Mouse (Mus musculus): Measurements from ENCODE around the gene Clic4. TPM values are rescaled to one million over a fixed set of nuclear protein-coding genes. Genes with fewer than 3 reads are reported as not detected.

Clic4 gene
- 95.3 and 102 TPM in 2 replicates for polyA plus RNA-seq (2014; fragmentation: Nextera tagmentation; extraction: Ambion mirVana)

DNA sequence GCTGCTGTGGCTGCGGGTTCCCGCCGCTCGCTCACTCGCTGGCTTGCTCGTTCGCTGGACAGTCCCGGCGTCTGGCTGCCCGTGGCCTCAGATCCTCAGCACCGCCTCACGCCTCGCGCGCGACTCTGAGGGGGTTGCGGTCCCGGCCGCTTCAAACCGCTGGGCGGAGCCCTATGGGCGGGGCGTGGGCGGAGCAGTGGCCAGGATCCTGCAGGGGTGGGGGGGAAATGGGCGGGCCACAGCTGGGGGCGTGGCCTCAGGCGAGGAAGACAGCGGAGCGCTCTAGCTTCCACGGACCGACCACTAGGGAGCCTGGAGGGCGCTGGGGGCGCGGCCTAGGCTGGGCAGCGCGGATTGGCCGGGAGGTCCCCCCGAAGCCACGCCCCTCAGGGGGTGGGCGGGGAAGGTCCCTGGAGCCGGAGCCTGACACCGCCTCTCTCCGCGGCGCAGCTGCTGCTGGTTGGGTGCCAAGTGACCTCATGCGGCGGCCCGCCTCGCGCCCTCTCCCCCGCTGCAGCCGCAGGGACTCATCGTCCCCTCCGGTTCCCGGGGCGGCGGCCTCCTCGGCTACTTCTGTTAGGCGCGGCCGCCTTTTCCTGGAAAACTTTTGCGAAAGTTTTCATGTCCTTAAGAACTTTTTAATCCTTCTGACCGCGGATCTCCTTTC lies at the start of gene Clic4:
Clic4 (minus strand) TSS at position 175 of the 667 bp plus-strand sequence.
- ATAC-seq (ENCODE audit: insufficient number of reproducible peaks, insufficient read depth, low FRiP score, low read depth): peak; percentile 99
- H3K4me2 ChIP-seq (replicated peaks; ENCODE audit: low read depth, low read length): peak within 1 kb of the TSS; percentile 79
- peak within 1 kb of the TSS; percentile 57 for H3K4me3 ChIP-seq (ENCODE audit: low read depth, low read length)
- no peaks in the 10 kb centered on the region for H3K9me3 ChIP-seq (ENCODE audit: control insufficient read depth, low read depth, low read length)
- H3K27me3 ChIP-seq (ENCODE audit: control insufficient read depth, insufficient read depth, low read length): no peaks in the 10 kb centered on the region
- WGBS: under 1% methylated on average over 59 of the region's 64 CpGs
- peak within 1 kb of the TSS; percentile 67 for H3K9ac ChIP-seq (replicated peaks; ENCODE audit: low read depth, low read length)
- peak within 1 kb of the TSS; percentile 98 for H3K27ac ChIP-seq (ENCODE audit: low read length)
- H3K4me1 ChIP-seq (ENCODE audit: control insufficient read depth, insufficient read depth, low read length): peaks cover 18% of the 10 kb centered on the region
- H3K36me3 ChIP-seq (ENCODE audit: control insufficient read depth, insufficient read depth, low read length): no peaks in the 10 kb centered on the region

DNA sequence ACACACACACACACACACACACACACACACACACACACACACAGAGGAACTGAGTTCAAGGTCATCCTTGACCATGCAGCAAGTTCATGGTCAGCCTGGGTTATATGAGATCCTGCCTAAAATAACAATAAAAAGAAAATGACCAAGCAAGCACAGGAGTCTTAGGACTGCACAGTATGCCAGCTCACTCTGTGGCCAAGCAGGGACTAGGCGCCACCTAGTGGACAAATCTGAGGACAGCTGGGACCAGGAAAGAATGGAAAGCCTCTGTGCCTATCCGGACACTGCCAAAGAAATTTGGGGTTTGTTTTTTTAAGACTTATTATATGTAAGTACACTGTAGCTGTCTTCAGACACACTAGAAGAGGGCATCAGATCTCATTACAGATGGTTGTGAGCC lies 45.4 kb upstream of the Clic4 start:
- H3K36me3 ChIP-seq (ENCODE audit: control insufficient read depth, insufficient read depth, low read length): peaks cover 68% of the 10 kb centered on the region

DNA sequence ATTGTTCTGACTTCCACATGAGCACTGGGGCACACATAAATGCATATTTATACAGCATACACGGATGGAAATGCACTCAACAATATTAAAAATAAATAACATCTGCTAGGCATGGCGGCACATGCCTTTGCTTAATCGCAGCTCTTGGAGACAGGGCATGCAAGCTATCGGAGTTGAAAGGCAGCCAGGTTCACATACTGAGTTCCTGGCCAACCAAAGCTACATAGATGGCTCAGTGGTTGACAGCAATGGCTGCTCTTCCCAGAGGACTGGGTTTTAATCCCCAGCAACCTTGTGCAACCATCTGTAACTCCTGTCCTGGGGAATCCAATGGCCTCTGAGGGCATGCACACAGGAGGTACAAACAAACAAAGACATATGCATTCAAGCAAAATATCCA lies 44.9 kb upstream of the Clic4 start:
- 90% methylated on average over 4 of the region's 4 CpGs for WGBS
- ATAC-seq (ENCODE audit: insufficient number of reproducible peaks, insufficient read depth, low FRiP score, low read depth): no peak
- Histone ChIP-seq H3K9ac (replicated peaks; ENCODE audit: low read depth, low read length) (no peak overlapping the region), H3K27ac (ENCODE audit: low read length) (no peak overlapping the region), H3K36me3 (ENCODE audit: control insufficient read depth, insufficient read depth, low read length) (peaks cover 64% of the 10 kb centered on the region), H3K9me3 (ENCODE audit: control insufficient read depth, low read depth, low read length) (peaks cover 4% of the 10 kb centered on the region; the same call in 1 of the 2 replicates), H3K4me3 (ENCODE audit: low read depth, low read length) (no peak overlapping the region), H3K4me1 (ENCODE audit: control insufficient read depth, insufficient read depth, low read length) (peaks cover 9% of the 10 kb centered on the region), H3K4me2 (replicated peaks; ENCODE audit: low read depth, low read length) (no peak overlapping the region), H3K27me3 (ENCODE audit: control insufficient read depth, insufficient read depth, low read length) (no peaks in the 10 kb centered on the region)

More for the DNA sequence above, 45.4 kb upstream of the Clic4 start:
- Histone ChIP-seq H3K4me1 (ENCODE audit: control insufficient read depth, insufficient read depth, low read length) (peaks cover 5% of the 10 kb centered on the region), H3K27me3 (ENCODE audit: control insufficient read depth, insufficient read depth, low read length) (no peaks in the 10 kb centered on the region), H3K4me2 (replicated peaks; ENCODE audit: low read depth, low read length) (no peak overlapping the region), H3K9me3 (ENCODE audit: control insufficient read depth, low read depth, low read length) (peaks cover 4% of the 10 kb centered on the region; the same call in 1 of the 2 replicates), H3K9ac (replicated peaks; ENCODE audit: low read depth, low read length) (no peak overlapping the region), H3K4me3 (ENCODE audit: low read depth, low read length) (no peak overlapping the region), H3K27ac (ENCODE audit: low read length) (no peak overlapping the region)
- WGBS: 11% methylated on average over 2 of the region's 2 CpGs
- ATAC-seq (ENCODE audit: insufficient number of reproducible peaks, insufficient read depth, low FRiP score, low read depth): peak; percentile 78; the same call in 1 of the 2 replicates

GRCm38 (mm10) chr4:135315287-135315686 lies 42.7 kb upstream of the Clic4 start:
- 96% methylated on average over 9 of the region's 9 CpGs for WGBS
- H3K4me1 ChIP-seq (ENCODE audit: control insufficient read depth, insufficient read depth, low read length): peaks cover 9% of the 10 kb centered on the region

DNA sequence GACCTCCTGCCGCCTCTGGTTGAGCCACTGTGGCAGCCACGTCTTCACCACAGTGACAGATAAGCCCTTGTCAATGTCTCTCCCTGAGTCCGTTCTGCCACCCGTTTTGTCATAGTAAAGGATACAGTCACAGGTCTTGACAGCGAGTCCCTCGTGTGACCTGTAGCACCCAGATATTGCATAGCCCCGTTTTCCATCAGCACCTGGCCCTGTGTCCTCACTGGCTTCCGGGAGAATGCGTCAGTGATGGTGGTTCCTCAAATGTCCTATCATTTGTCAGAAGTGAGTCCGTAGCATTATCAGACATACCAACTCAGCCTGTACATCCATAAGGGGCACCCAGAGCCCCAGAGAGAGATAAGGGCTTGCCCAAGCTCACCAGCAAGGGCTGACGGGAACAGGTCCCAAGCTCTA lies 41.8 kb upstream of the Clic4 start:
- Histone ChIP-seq H3K4me1 (ENCODE audit: control insufficient read depth, insufficient read depth, low read length) (peaks cover 9% of the 10 kb centered on the region), H3K27me3 (ENCODE audit: control insufficient read depth, insufficient read depth, low read length) (no peaks in the 10 kb centered on the region), H3K9ac (replicated peaks; ENCODE audit: low read depth, low read length) (no peak overlapping the region), H3K4me3 (ENCODE audit: low read depth, low read length) (no peak overlapping the region), H3K36me3 (ENCODE audit: control insufficient read depth, insufficient read depth, low read length) (peaks cover 39% of the 10 kb centered on the region), H3K4me2 (replicated peaks; ENCODE audit: low read depth, low read length) (no peak overlapping the region), H3K27ac (ENCODE audit: low read length) (no peak overlapping the region), H3K9me3 (ENCODE audit: control insufficient read depth, low read depth, low read length) (peaks cover 4% of the 10 kb centered on the region; the same call in 1 of the 2 replicates)
- no peak for ATAC-seq (ENCODE audit: insufficient number of reproducible peaks, insufficient read depth, low FRiP score, low read depth)
- whole genome bisulfite sequencing: 82% methylated on average over 11 of the region's 11 CpGs

More at GRCm38 (mm10) chr4:135315287-135315686, 42.7 kb upstream of the Clic4 start:
- no peaks in the 10 kb centered on the region for H3K27me3 ChIP-seq (ENCODE audit: control insufficient read depth, insufficient read depth, low read length)
- peaks cover 44% of the 10 kb centered on the region for H3K36me3 ChIP-seq (ENCODE audit: control insufficient read depth, insufficient read depth, low read length)
- H3K4me3 ChIP-seq (ENCODE audit: low read depth, low read length): no peak overlapping the region
- ATAC-seq (ENCODE audit: insufficient number of reproducible peaks, insufficient read depth, low FRiP score, low read depth): no peak
- no peak overlapping the region for H3K4me2 ChIP-seq (replicated peaks; ENCODE audit: low read depth, low read length)
- no peak overlapping the region for H3K27ac ChIP-seq (ENCODE audit: low read length)
- H3K9me3 ChIP-seq (ENCODE audit: control insufficient read depth, low read depth, low read length): peaks cover 4% of the 10 kb centered on the region; the same call in 1 of the 2 replicates
- no peak overlapping the region for H3K9ac ChIP-seq (replicated peaks; ENCODE audit: low read depth, low read length)

DNA sequence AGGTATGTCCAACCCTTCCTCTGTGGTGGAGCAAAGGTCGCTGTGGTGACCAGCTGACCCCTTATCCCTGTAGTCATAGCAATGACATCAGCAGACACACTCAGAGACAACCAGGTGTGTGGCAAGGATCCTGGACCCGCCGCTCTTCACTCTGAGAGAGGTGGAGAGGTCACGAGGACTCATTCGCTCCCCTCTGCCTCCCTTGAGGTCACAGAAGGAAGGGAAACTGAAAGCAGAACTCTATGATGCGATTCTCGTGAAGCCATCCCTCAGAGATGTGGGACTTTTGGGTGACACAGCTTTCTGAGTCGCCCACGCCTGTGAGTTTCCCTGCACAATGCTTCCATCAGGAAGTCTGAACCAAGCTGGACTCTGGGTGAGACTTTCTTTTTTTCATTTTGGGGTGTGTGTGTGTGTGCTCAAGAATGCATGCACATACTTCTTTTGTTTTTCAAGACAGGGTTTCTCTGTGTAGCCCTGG lies 41.2 kb upstream of the Clic4 start:
- Histone ChIP-seq H3K4me1 (ENCODE audit: control insufficient read depth, insufficient read depth, low read length) (peaks cover 9% of the 10 kb centered on the region), H3K27me3 (ENCODE audit: control insufficient read depth, insufficient read depth, low read length) (no peaks in the 10 kb centered on the region), H3K27ac (ENCODE audit: low read length) (no peak overlapping the region), H3K36me3 (ENCODE audit: control insufficient read depth, insufficient read depth, low read length) (peaks cover 32% of the 10 kb centered on the region), H3K9me3 (ENCODE audit: control insufficient read depth, low read depth, low read length) (peaks cover 4% of the 10 kb centered on the region; the same call in 1 of the 2 replicates), H3K4me3 (ENCODE audit: low read depth, low read length) (no peak overlapping the region), H3K4me2 (replicated peaks; ENCODE audit: low read depth, low read length) (no peak overlapping the region), H3K9ac (replicated peaks; ENCODE audit: low read depth, low read length) (no peak overlapping the region)
- 73% methylated on average over 9 of the region's 9 CpGs for WGBS
- ATAC-seq (ENCODE audit: insufficient number of reproducible peaks, insufficient read depth, low FRiP score, low read depth): no peak

DNA sequence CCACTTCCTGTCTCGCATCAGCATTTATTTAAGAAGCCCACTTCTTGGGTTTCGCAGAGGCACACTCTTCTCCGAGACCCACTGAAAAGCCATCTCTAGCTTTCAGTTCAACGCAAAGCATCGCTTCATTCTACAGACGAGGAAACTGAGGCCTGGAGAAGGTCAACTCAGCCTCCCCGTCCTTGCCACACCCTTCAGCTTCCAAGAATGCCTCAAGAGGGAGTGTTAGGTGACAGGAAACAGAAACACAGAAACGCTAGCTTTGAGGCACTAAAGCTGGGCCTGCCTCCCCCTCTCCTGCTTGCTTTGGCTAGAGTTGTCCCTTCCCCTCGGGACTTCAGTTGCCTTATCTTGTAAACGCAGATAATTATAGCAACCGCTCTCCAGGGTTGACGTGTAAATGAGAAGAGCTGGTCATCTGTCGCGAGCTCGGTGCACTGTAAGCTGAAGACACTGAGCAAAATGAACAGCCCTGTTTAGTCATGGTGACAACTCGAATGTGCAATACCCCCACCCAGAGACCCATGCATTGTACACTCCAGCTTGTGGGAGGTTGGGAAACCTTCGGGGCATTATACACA lies 40.6 kb upstream of the Clic4 start:
- H3K27ac ChIP-seq (ENCODE audit: low read length): 0 out of 2 replicates have a peak overlapping the region, but pooled peaks have one; percentile 55
- no peak overlapping the region for H3K9ac ChIP-seq (replicated peaks; ENCODE audit: low read depth, low read length)
- peaks cover 26% of the 10 kb centered on the region for H3K36me3 ChIP-seq (ENCODE audit: control insufficient read depth, insufficient read depth, low read length)
- no peaks in the 10 kb centered on the region for H3K27me3 ChIP-seq (ENCODE audit: control insufficient read depth, insufficient read depth, low read length)
- H3K9me3 ChIP-seq (ENCODE audit: control insufficient read depth, low read depth, low read length): peaks cover 4% of the 10 kb centered on the region; the same call in 1 of the 2 replicates
- WGBS: 39% methylated on average over 17 of the region's 17 CpGs
- no peak overlapping the region for H3K4me2 ChIP-seq (replicated peaks; ENCODE audit: low read depth, low read length)
- no peak for ATAC-seq (ENCODE audit: insufficient number of reproducible peaks, insufficient read depth, low FRiP score, low read depth)
- H3K4me3 ChIP-seq (ENCODE audit: low read depth, low read length): no peak overlapping the region
- peaks cover 9% of the 10 kb centered on the region for H3K4me1 ChIP-seq (ENCODE audit: control insufficient read depth, insufficient read depth, low read length)

- peak overlapping the region; percentile 55; the same call in 1 of the 2 replicates for H3K27ac ChIP-seq (ENCODE audit: low read length)
- H3K4me3 ChIP-seq (ENCODE audit: low read depth, low read length): no peak overlapping the region
- WGBS: 37% methylated on average over 4 of the region's 4 CpGs
- H3K36me3 ChIP-seq (ENCODE audit: control insufficient read depth, insufficient read depth, low read length): peaks cover 24% of the 10 kb centered on the region
- H3K27me3 ChIP-seq (ENCODE audit: control insufficient read depth, insufficient read depth, low read length): no peaks in the 10 kb centered on the region
- no peak overlapping the region for H3K9ac ChIP-seq (replicated peaks; ENCODE audit: low read depth, low read length)
- peaks cover 9% of the 10 kb centered on the region for H3K4me1 ChIP-seq (ENCODE audit: control insufficient read depth, insufficient read depth, low read length)
- no peak for ATAC-seq (ENCODE audit: insufficient number of reproducible peaks, insufficient read depth, low FRiP score, low read depth)
- peaks cover 4% of the 10 kb centered on the region; the same call in 1 of the 2 replicates for H3K9me3 ChIP-seq (ENCODE audit: control insufficient read depth, low read depth, low read length)
- no peak overlapping the region for H3K4me2 ChIP-seq (replicated peaks; ENCODE audit: low read depth, low read length)
Observed at GRCm38 (mm10) chr4:135312706-135313105, 40.1 kb upstream of the Clic4 start.

Data from stomach, embryonic 14.5 days (tissue).